Mouse (Mus musculus) lung, postnatal 4 days (tissue): Measurements from ENCODE around the gene Chst11.
A peak's percentile ranks its signal among the peaks of the same experiment; 100 is the strongest.
"Not testable (repeated sequence)": the region's sequence is repeated elsewhere in the genome, so short reads cannot be mapped to it uniquely, and the experiment has no call there.

Source experiments
- DNase-seq, 2 experiments: peaks; one replicate each; pipeline ENCODE4 v3.0.0; 2021

Gene Chst11

DNA sequence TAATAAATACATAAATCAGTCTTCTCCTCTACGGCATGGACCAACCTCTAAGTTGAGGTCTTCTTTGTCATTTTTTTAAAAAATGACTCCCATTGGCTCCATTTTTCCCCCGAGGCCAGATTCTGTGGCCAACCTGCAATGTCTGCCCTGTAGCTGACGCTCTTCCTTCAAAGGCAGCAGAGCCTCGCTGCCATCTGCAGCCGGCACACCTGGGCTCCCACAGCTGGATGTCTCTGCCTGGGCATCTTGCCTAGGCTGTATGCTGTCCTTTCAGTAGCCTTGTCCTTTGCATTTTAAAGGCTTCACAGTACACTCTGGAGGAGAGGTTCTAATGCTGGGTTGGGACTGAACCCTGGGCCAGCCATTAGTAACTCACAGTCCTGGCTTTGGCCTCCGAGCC is 132.6 kb downstream of the Chst11 start:
- no peak for DNase-seq

DNA sequence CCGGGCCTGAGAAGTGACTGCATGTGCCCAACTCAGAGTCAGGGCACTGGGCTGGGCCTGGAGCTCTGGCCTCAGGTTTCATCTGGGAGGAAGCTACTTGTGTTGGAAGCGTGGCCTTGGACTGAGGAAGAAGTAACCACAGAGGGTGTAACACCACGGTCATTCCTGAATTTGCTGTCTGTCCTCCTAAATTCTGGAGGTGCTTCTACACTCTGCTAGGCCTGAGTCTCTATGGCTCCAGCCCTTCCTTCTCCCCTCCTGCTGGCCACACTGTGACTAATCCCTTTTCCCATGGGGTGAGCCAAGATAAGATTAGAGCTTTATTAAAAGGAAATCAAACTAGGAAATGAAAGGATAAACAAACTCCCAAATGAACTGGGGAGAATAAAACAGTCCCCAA is 133.3 kb downstream of the Chst11 start:
- DNase-seq: no peak

DNA sequence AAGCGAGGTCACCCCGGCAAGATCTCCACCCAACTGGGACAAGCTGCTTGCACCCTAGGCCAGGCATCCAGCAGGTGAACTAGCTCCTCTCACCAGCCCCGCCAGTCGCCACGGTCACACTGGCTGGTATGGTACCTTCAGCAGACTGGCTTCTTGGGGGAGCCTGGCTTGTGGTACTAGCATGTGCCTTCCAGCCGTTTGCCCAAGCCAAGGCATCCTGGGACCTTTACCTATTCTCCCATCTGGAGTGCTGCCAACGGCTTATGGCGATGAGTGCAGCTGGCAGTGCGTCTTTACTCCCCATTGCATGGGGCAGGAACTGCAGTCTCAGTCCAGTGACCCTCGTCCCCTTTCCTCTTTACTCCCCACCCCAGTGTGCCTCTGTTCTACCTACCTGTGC is 133.7 kb downstream of the Chst11 start:
- DNase-seq: no peak

DNA sequence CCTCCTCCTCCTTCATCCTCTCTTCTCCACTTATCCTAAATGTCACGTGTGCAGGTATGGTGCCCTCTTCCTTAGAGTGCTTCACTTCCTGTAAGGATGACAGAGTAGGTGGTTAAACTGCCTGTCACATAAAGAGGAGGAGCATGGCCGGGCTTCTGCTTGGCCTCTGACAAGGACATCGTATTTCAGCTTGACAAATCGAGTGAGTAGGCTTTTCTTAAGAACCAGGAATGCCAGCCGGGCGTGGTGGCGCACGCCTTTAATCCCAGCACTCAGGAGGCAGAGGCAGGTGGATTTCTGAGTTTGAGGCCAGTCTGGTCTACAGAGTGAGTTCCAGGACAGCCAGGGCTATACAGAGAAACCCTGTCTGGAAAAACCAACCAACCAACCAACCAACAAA is 134.2 kb downstream of the Chst11 start:
- not testable (repeated sequence) for DNase-seq

DNA sequence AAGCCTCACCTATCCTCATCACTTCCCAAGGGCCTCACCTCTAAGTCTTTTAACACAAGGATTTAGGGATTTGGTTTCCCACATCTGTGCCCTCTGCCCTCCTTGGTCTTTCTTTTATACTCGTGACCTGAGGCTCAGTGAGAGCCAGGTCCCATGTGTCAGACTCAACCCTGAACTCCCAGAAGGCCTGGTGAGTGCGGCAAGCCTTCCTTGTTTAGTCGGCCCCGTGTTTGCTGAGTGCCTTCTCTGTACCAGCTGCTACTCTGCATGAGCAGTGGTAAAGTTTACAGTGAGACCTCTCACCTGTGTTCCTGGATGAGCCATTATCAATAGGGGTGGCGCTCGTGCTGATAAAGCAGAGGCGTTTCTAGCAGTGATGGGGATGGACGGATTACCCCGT is 134.6 kb downstream of the Chst11 start:
- DNase-seq: no peak

DNA sequence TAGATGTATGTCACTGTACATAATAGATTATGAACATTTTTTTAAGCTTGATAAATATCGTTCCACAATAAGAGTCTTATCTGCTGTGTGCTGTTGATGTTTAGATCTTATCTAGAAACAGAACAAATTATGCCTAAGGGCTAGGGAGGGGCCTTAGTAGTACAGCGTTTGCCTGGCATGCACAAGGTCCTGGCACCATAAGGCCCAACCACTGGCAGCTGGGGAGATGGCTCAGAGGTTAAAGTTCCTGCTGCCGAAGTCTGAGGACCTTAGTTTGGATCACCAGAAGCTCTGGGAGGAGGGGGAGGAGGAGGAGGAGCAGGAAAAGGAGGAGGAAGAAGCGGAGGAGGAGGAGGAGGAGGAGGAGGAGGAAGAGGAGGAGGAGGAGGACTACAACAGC is 135.6 kb downstream of the Chst11 start:
- DNase-seq: no peak

DNA sequence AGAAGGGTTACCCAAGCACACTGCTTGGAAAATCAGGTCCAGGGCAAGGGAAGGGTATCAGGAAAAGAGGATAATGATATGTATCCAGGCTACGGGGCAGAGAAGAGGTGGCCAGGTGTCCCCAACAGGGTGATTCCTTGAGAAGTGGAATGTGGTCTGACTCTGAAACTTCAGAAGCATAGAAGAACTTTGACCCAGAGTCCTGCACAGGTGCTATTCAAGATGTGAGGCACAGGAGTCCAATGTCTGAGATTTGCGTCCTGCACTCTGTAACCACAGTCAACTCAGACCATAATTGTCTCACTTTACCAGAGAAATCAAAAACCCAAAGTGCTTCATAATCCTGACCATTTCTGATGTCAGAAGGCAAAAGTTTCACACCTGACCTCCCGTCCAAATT is 139.3 kb downstream of the Chst11 start:
- DNase-seq: no peak

DNA sequence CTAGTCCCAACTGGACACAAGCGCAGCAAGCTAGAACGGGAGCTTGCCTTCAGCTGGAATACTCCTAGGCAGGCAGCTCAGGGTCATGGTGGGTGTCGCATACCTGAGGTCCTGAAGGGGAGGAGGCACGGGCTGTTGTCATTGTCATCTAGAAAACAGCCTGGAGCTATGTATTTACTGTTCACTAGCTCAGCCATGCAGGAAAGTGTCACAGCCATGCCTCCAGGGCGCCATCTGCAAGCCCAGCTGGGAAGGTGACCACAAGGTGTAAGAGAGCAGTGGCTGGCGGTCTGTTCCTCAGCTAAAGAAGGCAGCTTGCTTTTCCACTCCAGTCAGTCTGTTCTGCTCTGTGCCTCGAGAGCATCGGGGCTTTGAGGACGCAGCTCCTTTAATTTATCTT is 141.1 kb downstream of the Chst11 start:
- DNase-seq: no peak

DNA sequence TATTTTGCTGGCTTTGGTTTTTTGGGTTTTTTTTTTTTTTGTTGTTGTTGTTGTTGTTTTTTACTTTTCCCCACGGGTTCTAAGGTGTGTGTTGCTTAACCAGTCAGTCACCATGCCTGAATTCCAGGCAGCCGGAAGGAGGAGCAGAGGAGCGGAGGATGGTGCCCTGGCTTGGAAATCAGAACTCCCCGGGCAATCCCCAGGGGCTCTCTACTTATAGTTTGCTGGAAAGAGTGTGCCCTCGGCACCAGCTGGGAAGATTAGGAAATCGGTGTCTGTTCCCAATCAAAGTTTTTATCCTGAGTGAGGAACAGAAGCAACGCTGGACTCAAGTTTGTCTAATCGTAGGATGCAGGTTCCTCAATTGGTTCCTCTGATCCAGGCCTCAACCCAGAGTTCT is 143.1 kb downstream of the Chst11 start:
- DNase-seq: no peak

DNA sequence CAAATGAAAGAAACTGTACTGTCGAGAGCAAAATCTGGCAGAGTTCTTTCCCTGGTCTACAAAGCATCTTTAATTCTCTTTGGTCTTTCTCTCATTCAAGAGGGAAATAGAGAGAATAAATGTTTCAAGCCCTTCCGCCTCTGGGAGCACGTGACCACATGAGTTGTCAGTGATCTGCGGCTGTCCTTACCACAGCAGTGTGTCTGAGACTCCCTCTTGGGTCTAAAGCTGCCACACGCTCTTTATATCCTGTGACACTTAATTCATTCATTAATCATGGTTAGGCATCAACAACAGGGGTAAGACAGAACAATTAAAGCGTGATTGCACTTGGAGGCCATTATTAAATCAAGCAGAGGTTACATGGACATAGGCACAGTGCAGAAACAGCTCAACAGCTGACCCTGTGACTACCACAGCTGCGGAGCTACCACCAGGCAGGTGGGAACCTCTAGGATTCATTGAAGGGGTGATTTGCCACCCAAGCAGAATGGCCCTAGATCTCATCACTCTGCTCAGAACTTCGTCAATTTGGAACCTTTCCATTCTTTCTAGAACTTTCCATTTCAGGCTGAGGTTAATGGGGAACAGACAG is 144.4 kb downstream of the Chst11 start:
- no peak for DNase-seq

DNA sequence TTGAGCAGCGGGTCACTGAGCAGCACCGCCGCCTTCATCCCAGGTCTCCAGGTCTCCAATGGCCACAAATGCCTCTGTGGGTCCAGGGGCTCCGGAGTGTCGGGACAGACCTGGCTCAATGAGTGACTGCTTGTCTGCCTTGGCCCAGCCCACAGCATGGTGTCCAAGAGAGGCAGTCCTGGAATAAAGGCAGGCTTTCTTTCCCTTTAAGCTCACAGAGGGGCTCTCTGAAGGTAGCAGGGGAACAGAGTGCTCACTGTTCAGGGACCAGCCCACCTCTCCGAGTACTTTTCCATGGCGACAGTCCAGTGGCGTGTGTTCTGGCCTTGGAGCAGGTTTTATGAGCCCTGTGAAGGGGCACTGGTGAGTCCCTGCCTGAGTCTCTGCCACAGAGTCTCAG is 145.3 kb downstream of the Chst11 start:
- no peak for DNase-seq

DNA sequence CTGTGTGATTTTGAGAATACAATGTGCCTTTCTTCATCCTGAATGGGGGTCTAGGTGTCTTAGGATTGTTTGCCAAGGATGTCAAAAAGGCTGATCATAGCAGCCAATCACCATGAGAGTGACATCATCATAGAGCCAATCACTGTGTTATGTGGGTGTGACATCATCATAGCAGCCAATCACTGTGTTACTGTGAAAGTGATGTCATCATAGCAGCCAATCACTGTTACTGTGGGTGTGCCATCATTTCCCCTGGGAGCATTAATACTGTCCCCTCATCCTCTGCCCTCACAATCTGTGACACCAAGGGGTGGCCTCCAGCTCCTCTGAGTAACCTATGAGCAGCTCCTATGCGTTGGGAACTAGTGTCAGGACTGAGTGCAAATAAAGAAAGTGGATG is 146.6 kb downstream of the Chst11 start:
- no peak for DNase-seq

DNA sequence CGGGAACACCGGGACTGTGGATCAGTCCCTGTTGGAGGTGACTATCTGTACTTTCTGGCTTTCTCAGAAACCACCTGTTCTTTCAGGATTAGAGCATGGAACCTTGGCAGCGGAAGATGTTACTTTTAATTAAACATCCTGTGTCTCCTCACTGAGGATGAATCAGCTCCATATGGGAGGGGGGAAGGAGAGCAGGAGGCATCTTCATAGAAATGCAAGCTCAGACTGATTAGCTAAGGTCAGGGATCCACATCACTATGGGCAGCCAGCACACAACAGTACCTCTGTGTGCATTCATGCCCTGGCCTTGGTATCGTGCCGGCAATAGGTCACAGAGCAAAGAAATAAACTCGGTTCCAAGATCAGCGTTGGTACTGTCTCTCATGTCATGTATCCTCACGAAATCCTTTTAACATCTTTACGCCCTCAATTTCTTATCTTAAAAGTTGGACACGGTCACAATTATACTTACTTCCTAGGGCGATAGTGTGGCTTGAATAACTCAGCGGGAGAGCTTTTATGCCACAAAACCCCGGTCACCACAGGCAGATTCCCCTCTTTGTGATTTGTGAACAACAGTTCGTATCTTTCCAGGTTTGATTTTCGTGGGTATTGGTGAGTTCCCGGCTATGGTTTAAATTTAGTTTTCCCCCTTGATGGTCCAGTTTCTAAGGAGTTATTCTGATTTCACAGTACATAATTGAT is 148.7 kb downstream of the Chst11 start:
- no peak for DNase-seq

DNA sequence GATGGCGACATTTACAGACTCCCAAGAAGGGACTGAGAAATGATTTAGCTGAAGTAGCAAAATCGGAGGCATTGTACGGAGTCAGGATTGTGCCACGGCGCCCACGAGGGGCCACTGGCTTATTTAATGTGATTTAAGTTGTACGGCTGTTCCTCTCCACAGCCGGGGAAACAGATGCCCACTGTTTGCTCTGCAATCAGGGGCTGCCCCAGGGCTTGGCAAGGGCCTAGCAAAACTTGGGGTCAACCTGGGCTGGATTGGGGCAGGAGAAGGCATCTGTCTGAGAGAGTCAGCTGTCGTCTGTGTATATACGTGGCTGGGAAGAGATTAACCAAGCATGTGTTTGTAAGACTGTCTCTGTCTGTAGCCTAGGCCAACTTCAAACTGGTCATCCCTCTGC is 149.6 kb downstream of the Chst11 start:
- no peak for DNase-seq

DNA sequence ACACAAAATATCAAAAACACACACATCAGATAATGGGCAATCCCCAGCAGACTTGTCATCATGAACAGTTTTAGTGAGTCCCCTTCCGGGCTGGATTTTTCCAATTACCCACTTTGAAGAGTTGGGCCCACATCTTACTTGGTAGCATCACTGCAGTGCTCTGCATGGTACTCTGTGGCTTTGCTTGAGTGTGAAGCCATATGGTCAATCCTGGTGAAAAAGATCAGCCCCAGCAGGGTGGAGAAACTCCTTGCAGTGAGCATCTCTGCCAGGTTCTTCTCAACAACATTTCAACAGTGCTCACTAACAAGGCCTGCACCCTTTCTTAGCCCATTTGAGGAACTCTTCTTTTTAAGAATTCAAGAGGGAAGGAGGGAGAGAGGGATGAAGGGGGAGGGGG is 150.7 kb downstream of the Chst11 start:
- no peak for DNase-seq

DNA sequence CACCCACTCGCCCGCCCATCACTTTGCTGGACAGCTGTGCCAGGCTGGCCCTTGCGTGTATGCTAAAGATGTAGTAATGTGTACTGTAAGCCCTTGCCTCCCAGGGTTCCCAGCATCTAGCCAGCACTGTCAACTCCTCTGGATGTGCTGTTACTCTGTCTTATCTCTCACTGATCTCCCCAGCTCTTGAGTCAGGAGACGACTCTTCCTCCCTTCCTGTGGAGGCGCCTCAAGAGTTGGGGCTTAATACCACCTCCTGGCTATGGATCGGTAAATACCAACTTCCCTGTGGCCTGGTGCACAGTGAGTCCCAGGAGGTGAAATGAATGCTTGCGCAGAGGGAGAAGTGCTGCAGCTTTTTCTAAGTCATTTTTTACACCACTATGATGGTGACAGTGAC is 151.8 kb downstream of the Chst11 start:
- DNase-seq: no peak

DNA sequence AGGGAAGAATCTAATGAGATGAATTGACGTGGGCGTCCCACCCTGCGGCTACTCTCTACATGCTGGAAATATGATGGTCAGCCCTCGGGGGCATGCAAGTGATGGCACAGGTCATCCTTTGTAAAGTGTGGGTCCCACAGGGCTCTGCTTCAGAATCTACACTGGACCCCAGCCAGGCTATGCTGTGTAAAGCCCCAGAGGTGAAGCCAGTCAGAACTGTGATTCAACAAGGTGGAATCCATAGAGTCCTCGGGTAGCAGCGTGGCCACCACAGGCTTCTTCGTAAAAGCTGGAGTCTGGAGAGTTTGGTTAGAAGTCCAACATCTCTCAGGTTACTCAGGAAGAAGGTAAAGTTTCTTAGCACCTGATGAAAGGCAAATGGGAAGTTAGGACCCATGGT is 154.0 kb downstream of the Chst11 start:
- no peak for DNase-seq

DNA sequence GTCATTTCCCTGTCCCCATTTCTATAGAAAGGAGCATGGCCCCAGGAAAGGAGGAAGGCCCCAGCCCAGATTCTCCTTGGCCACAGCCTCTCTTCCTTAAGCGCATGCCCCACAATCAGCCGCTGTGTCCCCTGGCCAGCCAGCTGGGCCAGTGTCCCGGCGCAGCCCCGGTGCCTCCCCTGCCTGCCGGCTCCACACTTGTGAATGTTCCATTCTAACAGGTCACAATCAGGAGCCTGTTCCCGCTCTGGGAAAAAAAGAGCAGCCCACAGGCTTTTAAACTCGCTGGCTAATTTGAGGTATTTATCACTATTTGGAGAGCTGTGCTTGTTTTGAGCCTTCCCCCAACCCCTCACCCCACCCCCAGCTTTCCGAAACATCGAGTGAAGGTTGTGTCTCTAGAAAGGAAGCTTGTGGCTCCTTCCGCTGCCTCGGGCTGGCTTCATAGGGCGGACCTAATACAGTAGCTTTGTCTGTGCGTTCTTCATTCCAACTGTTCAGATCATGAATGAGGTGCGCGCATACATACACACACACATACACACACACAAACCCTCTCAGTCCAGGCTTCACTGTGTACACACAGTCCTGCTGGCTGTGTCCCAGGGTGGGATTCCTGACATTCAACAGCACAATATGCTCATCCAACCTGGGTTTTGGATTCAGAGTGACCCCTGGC is 155.1 kb downstream of the Chst11 start:
- no peak for DNase-seq

DNA sequence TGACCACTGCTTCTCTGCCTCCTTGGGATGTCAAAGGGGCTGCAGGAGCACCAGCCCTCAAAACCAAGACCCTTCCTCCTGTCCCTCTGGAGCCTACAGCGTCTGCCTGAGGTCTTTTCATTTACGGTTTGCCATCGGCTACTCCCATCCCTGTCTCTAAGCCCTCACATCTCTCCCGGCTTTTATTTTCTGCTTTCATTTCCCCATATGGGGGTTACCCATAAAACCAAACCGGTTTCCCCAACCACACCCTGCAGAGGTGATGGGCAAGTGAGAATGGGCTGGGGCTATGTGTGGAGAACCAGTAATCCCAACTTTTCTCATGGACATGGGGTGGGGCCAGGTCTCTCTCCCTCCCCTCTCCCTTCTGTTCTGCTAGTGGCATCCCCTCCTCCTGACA is 156.1 kb downstream of the Chst11 start:
- no peak for DNase-seq

DNA sequence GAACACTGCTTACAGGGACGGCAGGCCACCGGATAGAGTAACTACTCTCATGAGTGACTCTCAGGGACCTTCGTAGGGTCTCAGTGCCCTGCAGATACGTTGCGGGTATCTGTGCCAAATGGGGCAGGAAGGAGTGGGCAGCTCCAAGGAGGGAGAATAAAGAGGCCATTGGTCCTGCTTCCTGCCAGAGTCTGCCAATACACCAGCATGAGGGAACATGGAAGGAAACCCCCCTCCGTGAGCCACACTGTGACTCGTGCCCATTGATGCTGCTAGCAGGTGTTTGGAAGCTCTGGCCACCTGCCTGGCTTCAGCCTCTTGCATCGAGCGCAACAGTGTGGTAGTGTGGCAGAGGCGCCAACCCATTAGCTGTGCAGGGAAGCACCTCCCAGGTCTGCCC is 157.8 kb downstream of the Chst11 start:
- DNase-seq: no peak

DNA sequence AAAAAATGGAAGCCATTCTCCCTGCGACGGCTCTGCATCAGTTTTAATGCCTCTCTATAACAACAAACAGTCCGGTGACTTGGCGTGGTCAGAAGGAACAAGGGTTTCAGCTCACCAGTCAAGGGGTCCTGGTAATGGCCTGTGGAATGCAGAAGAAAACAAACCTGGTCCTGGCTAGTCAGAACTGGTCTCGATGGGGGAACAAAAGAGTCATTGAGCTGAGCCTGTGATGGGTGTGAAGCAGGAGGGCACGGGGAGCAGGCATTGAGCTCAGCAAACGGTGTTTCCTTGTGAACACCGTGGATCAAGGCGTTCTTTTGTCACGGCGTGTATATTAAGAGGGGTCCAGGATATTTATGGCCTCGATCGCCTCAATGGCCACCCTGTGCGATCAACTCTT is 160.5 kb downstream of the Chst11 start:
- no peak for DNase-seq

DNA sequence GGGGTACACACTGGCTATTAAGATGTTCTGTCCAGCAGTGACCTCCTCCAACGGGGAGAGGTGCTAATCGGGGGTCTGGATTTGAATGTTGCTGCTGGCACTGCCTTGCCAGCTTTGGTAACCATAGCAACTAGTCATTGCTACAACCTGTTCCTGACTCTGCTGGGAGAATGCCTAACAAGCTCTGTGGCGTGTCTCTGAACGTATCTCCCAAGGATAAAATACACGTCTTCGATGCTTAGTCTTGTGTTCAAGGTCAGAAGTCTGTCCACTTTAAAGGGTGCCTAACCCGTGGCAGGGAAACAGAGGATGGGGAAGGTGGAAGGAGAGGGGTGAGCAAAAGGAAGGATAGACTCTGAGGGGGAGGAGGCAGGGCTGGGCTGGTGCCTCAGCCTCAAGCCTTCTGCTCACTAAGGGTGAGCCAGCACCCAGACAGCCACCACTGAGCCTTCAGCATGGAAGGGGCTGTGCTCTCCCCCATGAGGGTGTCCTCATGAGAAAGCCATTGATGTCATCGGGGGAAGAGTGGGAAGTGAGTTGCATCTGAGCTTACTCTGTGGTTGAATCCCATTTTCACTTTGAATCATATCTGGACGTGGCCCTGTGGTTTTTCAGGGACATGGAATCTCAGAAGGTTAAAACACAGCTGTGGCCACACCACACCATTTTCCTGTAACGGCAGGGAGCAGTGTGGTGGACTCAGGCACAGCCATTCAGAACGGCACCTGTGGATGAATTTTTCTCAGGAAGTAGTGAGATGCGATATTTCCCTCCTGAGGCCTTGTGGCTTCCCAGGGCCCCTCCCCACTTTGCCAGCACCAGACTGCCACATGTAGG is 164.3 kb downstream of the Chst11 start:
- no peak for DNase-seq

DNA sequence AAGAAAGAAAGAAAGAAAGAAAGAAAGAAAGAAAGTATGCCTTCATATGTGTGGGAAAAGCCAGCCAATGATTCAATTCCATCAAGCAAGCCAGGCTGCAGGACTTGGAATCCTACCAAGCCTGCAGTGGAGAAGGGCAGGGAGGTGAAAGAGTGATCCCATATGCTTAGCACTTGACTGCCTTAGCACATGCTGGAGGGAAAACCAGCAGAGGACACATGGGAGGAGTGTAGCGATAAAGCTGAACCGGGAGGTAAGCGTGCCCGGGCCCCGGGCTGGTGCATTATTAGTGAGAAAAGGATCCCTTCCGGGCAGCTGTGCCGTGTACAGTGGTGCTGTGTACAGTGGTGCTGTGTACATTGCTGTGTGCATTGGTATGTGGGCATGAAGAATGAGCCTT is 165.3 kb downstream of the Chst11 start:
- DNase-seq: peak in 1 of 2 experiments; percentile 44

DNA sequence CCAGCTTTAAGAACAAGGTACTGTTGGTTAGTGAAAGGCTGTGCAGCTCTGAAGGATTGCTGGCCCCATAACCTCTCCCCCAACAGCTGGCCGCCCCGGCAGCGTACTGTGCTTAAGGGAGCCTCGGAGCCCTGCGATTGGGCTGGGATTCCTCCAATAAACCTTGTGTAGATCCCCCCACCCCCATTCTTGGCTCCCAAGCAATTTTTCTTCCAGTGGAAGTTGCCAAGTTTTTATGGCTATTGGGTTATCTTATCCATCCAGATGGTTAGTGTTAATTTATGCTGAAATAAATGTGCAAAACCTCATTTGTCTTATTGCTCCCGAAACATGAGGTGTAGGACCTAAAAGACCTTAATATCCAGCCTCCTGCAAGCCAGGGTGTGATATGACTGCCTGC is 166.1 kb downstream of the Chst11 start:
- DNase-seq: peak in 1 of 2 experiments; percentile 58
